Mouse (Mus musculus) megakaryocyte, embryonic 14.5 days (primary cell): ENCODE results near the gene Zdhhc24. TPM values are rescaled to one million over a fixed set of nuclear protein-coding genes. Genes with fewer than 3 reads are reported as not detected.

Experiments used
- H3K27me3 ChIP-seq: replicated peaks from 2 replicates; pipeline ENCODE3; 2012; ENCODE audit warnings: inconsistent platforms
- H3K36me3 ChIP-seq: replicated peaks from 2 replicates; pipeline ENCODE3; 2012; ENCODE audit warnings: low read length, inconsistent platforms, mixed read lengths
- H3K4me1 ChIP-seq: 2 replicates; pipeline ENCODE4 v1.6.1; 2012; ENCODE audit warnings: inconsistent platforms
- H3K4me3 ChIP-seq: replicated peaks from 2 replicates; pipeline ENCODE3; 2012; ENCODE audit warnings: moderate library complexity, mild to moderate bottlenecking, inconsistent platforms
- H3K9me3 ChIP-seq: 2 replicates; pipeline ENCODE4 v1.6.1; 2012; ENCODE audit warnings: inconsistent platforms
- FLI1 ChIP-seq: IDR thresholded peaks from 2 replicates; pipeline ENCODE4 v1.6.1; 2012; ENCODE audit warnings: low read length, inconsistent platforms, mixed read lengths
- GATA1 ChIP-seq: IDR thresholded peaks from 3 replicates; pipeline ENCODE4 v1.6.1; 2012; ENCODE audit warnings: mixed read lengths, low read length, inconsistent platforms, borderline replicate concordance
- polyA plus RNA-seq: library from polyadenylated mRNA; stranded (reverse); fragments of >175 nt; gene quantifications from 2 replicates; pipeline ENCODE4 v1.2.3, GENCODE M21; 2012; ENCODE audit warnings: low replicate concordance; ENCODE audit not compliant: insufficient read depth

Zdhhc24 gene
- polyA plus RNA-seq, 1 experiment = 1.7 TPM

GRCm38 (mm10) chr19:4905979-4906794 lies 27.7 kb downstream of the Zdhhc24 start, which contains the start of gene Bbs1:
Gene Bbs1, minus strand, starts transcription at chr19:4906628.
- H3K36me3 ChIP-seq = peaks cover 47% of the 10 kb centered on the region
- H3K4me3 ChIP-seq = peak within 1 kb of the TSS; percentile 88
- no peaks in the 10 kb centered on the region for H3K9me3 ChIP-seq
- peaks cover 13% of the 10 kb centered on the region for H3K27me3 ChIP-seq
- TF ChIP-seq GATA1 (no peak), FLI1 (no peak)
- peaks cover 12% of the 10 kb centered on the region for H3K4me1 ChIP-seq

DNA sequence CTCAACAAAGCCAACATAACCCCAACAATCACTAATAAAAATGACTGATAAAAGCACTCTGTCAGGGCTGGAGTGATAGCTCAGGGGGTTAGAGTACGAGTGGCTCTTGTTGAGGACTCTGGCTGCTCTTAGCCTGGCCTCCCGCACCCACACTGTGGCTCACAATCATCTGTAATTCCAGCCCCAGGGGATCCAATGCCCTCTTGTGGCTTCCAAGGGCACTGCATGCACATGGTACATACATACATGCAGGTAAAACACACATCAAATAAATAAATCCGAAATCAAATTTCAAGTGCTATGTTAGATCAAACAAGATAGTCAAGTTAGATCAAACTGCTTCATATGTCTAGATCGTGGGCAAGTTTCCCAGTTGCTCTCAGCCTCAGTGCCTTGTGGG lies 29.6 kb downstream of the Zdhhc24 start:
- H3K4me3 ChIP-seq = no peak overlapping the region
- peaks cover 5% of the 10 kb centered on the region for H3K27me3 ChIP-seq
- TF ChIP-seq FLI1 (no peak), GATA1 (no peak)
- peaks cover 12% of the 10 kb centered on the region for H3K4me1 ChIP-seq
- peaks cover 66% of the 10 kb centered on the region for H3K36me3 ChIP-seq
- no peaks in the 10 kb centered on the region for H3K9me3 ChIP-seq

DNA sequence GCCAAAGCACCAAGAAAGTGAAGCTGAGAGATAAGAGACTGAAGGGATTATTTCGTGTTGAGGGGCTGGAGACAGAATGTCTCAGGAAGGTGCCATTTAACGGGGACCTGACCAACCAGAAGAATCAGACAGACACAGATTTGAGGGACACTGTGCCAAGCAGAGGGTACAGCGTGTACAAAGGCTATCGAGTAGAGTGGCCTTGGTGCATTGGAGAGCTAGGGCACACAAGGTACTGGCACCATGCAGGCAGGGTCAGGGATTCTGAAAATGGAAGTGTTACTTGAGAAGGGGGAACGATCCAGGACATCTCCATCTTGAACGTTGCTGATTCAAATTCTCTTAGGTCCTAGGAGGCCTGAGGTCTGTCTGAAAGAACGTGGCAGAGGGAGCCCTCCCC lies 30.9 kb downstream of the Zdhhc24 start:
- Histone ChIP-seq H3K27me3 (no peaks in the 10 kb centered on the region), H3K9me3 (no peaks in the 10 kb centered on the region), H3K4me1 (peaks cover 12% of the 10 kb centered on the region), H3K36me3 (peaks cover 79% of the 10 kb centered on the region), H3K4me3 (no peak overlapping the region)
- TF ChIP-seq GATA1 (no peak), FLI1 (no peak)

DNA sequence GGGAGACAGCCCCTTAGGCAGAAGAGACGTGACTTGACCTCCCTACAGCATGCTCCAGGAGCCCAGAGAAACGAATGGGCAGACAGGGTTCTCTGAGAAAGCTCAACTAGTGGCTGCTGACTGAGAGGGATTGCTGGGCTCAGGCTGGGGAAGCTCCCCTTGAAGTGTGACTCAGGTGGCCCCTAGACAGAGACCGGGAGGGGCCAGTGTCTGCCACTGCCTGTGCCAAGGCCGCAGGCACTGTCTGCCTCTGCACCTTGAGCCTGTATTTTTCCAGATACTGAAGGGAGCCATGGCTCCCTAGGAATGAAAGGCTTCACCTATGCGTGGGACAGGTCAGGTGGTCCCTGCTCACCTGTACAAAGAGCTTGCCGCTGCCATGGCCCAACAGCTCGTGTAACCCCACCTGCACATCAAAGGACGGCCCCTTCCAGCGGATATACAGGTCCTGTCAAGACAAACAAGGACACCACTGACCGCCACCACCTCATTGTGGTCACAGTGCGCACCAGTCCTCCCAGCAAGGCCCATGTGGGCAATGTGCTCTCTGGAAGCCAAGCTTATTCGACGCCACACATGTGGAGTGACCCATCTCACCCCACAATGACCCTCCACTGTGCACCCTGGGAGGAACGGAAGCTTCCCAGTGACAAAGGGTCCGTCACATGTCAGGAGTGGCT lies 37.6 kb downstream of the Zdhhc24 start:
- H3K27me3 ChIP-seq = no peaks in the 10 kb centered on the region
- no peak overlapping the region for H3K4me3 ChIP-seq
- no peaks in the 10 kb centered on the region for H3K4me1 ChIP-seq
- H3K36me3 ChIP-seq = peaks cover 100% of the 10 kb centered on the region
- no peaks in the 10 kb centered on the region for H3K9me3 ChIP-seq
- TF ChIP-seq GATA1 (no peak), FLI1 (no peak)

DNA sequence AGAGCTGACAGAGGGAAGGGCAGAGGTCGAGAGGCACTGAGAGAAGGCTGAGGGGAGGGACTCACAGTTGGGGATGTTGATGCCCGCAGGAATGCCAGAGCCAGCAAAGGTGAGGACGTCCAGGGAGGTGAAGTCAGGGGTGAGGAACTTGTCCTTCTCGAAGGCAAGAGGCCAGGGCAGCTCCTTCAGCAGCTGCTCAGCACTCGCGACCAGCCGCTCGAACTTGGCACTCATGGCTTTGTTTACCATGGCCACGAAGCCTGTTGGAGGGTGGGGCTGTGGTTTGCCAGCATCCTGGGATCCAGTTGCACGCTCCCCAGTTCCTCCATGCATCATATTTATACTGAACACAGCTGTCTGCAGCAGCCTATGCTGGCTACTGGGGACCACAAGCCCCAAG lies 38.4 kb downstream of the Zdhhc24 start:
- Histone ChIP-seq H3K9me3 (no peaks in the 10 kb centered on the region), H3K4me1 (no peaks in the 10 kb centered on the region), H3K27me3 (no peaks in the 10 kb centered on the region), H3K36me3 (peaks cover 100% of the 10 kb centered on the region), H3K4me3 (no peak overlapping the region)
- TF ChIP-seq FLI1 = no peak
- TF ChIP-seq GATA1 = no peak

GRCm38 (mm10) chr19:4919652-4920051 lies 41.2 kb downstream of the Zdhhc24 start:
- no peaks in the 10 kb centered on the region for H3K9me3 ChIP-seq

DNA sequence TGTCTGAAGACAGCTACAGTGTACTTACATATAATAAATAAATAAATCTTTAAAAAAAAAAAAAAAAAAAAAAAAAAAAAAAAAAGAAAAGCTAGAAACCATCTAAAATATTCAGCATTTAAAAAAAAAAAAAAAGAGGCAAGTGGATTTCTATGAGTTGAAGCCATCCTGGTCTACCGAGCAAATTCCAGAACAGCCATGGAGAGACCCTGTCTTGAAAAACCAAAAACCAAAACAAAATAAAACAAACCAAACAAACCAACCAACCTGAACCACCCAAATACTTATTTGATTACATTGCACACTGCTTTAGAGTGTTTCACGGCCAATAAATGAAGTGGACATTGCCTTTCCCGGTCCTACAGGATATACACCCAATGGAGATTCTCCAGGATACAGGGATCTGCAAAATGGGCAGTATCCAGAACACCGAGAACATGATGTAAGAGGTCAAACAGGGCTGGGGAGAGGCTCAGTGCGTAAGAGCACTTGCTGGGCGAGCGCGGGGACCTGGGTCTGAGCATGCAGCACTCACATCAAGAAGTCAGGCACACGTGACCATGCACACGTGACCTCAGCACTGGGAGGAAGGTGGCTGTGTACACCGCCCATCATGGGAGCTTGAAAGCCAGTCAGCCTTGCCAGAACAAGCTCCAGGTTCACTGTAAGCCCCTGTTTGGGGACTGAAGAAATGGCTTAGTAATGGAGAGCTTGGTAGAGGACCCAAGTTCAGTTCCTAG lies 46.8 kb downstream of the Zdhhc24 start:
- Histone ChIP-seq H3K9me3 (no peaks in the 10 kb centered on the region), H3K4me1 (peaks cover 41% of the 10 kb centered on the region), H3K4me3 (peak overlapping the region; percentile 29), H3K36me3 (peaks cover 65% of the 10 kb centered on the region), H3K27me3 (no peaks in the 10 kb centered on the region)
- TF ChIP-seq GATA1 (no peak), FLI1 (no peak)

More at GRCm38 (mm10) chr19:4919652-4920051, 41.2 kb downstream of the Zdhhc24 start:
- TF ChIP-seq FLI1 = no peak
- TF ChIP-seq GATA1 = no peak
- no peaks in the 10 kb centered on the region for H3K4me1 ChIP-seq
- no peak overlapping the region for H3K4me3 ChIP-seq
- H3K36me3 ChIP-seq = peaks cover 100% of the 10 kb centered on the region
- no peaks in the 10 kb centered on the region for H3K27me3 ChIP-seq

DNA sequence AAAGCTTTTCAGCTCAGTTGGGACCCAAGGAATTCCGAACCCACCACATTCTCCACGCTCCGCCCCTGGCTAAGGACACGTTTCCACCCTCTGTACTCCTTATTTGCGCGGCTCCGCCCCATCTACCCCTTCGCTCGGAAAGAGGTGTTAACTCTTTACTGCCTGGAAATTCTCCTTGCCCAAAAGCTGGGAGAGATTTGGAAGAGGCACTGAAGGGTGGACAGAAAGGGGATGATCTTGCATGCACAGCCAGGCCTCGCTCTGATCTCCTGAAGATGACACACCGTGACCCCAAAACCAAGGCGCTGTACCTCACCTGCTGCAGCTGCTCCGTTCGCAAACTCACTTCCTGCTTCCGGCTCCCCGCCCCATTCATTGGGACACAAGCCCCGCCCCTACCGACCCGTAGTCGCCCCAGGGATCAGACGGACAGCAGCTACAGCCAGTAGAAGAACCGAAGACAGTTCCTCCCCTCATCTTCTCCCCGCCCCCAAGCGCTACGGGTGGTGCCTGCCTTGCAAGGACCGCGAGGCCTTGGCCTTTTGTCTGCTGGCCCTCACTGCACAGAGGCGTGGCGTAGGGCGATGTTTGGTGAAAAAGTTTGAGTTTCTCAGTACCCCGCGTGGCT lies 49.5 kb downstream of the Zdhhc24 start, which contains the start of gene Dpp3:
Dpp3 (minus strand) TSS at position 384 of the 628 bp plus-strand sequence.
- Histone ChIP-seq H3K9me3 (no peaks in the 10 kb centered on the region), H3K4me1 (peaks cover 48% of the 10 kb centered on the region), H3K27me3 (peaks cover 22% of the 10 kb centered on the region), H3K4me3 (peak within 1 kb of the TSS; percentile 99), H3K36me3 (peaks cover 38% of the 10 kb centered on the region)
- TF ChIP-seq FLI1 (no peak), GATA1 (no peak)

GRCm38 (mm10) chr19:4928781-4929180 lies 50.3 kb downstream of the Zdhhc24 start:
- H3K9me3 ChIP-seq = no peaks in the 10 kb centered on the region
- H3K4me3 ChIP-seq = peak overlapping the region; percentile 99
- H3K4me1 ChIP-seq = peaks cover 48% of the 10 kb centered on the region
- no peak for TF ChIP-seq FLI1
- no peak for TF ChIP-seq GATA1
- peaks cover 30% of the 10 kb centered on the region for H3K36me3 ChIP-seq
- peaks cover 26% of the 10 kb centered on the region for H3K27me3 ChIP-seq

Other genes starting within 250 kb of the Zdhhc24 start
- 16.2 TPM in 1 of 2 replicates, not detected in the other for gene Gm960, start 180.0 kb upstream of the Zdhhc24 start, polyA plus RNA-seq
- gene Sptbn2, start 167.5 kb upstream of the Zdhhc24 start, polyA plus RNA-seq = 0.39 TPM in 1 of 2 replicates, not detected in the other
- gene Rbm4b, start 122.2 kb upstream of the Zdhhc24 start, polyA plus RNA-seq = 0.94 and 2.1 TPM in 2 replicates
- gene Rbm4, start 84.8 kb upstream of the Zdhhc24 start, polyA plus RNA-seq = 11.4 and 20.1 TPM in 2 replicates
- gene Gm21992, start 67.1 kb upstream of the Zdhhc24 start, polyA plus RNA-seq = 4.9 TPM in 1 of 2 replicates, not detected in the other
- 15.3 and 27.4 TPM in 2 replicates for gene Rbm14, start 67.0 kb upstream of the Zdhhc24 start, polyA plus RNA-seq
- gene Ccs, start 39.3 kb upstream of the Zdhhc24 start, polyA plus RNA-seq = 108 and 160 TPM in 2 replicates
- gene Ccdc87, start 39.3 kb upstream of the Zdhhc24 start, polyA plus RNA-seq = not detected in 2 replicates
- gene Ctsf, start 23.5 kb upstream of the Zdhhc24 start, polyA plus RNA-seq = 7.3 TPM in 1 of 2 replicates, not detected in the other
- 0.06 TPM in 1 of 2 replicates, not detected in the other for gene Actn3, start 759 bp upstream of the Zdhhc24 start, polyA plus RNA-seq
- gene Bbs1, start 28.0 kb downstream of the Zdhhc24 start, polyA plus RNA-seq = 0.62 TPM in 1 of 2 replicates, not detected in the other
- gene Dpp3, start 49.6 kb downstream of the Zdhhc24 start, polyA plus RNA-seq = 67.2 and 71.4 TPM in 2 replicates
- gene Peli3, start 64.5 kb downstream of the Zdhhc24 start, polyA plus RNA-seq = 0.10 TPM in 1 of 2 replicates, not detected in the other
- gene Mrpl11, start 83.5 kb downstream of the Zdhhc24 start, polyA plus RNA-seq = 7.2 and 45.3 TPM in 2 replicates
- 1.1 TPM in 2 replicates for gene Npas4, start 111.6 kb downstream of the Zdhhc24 start, polyA plus RNA-seq
- 0.58 and 0.94 TPM in 2 replicates for gene Slc29a2, start 145.2 kb downstream of the Zdhhc24 start, polyA plus RNA-seq
- 1.3 and 2.0 TPM in 2 replicates for gene B4gat1, start 160.2 kb downstream of the Zdhhc24 start, polyA plus RNA-seq
- gene AC124502.3, start 160.2 kb downstream of the Zdhhc24 start, polyA plus RNA-seq = not detected in 2 replicates
- gene Brms1, start 162.7 kb downstream of the Zdhhc24 start, polyA plus RNA-seq = 82.3 and 110 TPM in 2 replicates
- gene Rin1, start 171.8 kb downstream of the Zdhhc24 start, polyA plus RNA-seq = 0.47 TPM in 1 of 2 replicates, not detected in the other
- gene Cd248, start 189.4 kb downstream of the Zdhhc24 start, polyA plus RNA-seq = 0.74 and 1.3 TPM in 2 replicates
- 0.32 TPM in 1 of 2 replicates, not detected in the other for gene Tmem151a, start 206.9 kb downstream of the Zdhhc24 start, polyA plus RNA-seq
- 24.4 and 25.6 TPM in 2 replicates for gene Yif1a, start 209.9 kb downstream of the Zdhhc24 start, polyA plus RNA-seq
- gene Cnih2, start 219.9 kb downstream of the Zdhhc24 start, polyA plus RNA-seq = 4.9 and 13.6 TPM in 2 replicates
- 445 and 649 TPM in 2 replicates for gene Rab1b, start 228.4 kb downstream of the Zdhhc24 start, polyA plus RNA-seq
- gene Klc2, start 239.9 kb downstream of the Zdhhc24 start, polyA plus RNA-seq = 12.7 and 17.2 TPM in 2 replicates